Comparison of ENCODE assay signal across 11 mouse cellular contexts in the genomic region with DNA sequence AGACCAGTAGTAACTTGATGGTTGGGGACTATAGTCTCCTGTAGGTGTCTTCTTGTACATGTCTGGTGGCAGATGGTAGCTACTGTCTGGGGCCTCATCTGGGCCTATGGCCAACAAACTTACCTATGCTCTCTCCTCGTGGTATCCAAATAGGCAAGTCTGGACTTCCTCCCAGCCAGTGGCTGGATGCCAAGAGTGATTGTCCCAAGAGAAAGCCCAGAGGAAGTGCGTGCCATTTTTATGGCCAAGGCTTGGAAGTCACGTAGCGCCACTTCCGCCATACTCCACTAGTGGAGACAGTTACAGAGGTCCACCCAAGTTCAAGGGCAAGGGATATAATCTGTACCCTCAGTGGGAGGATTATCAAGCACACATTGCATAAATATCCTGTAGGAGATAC. TPM values are rescaled to one million over a fixed set of nuclear protein-coding genes. Genes with fewer than 3 reads are reported as not detected.
DNase-seq lines count a peak whose midpoint lies in the region; ATAC-seq and TF ChIP-seq lines count a peak whose summit lies in the region.
"Had no signal": no experiment of that assay in that cellular context is flagged by ENCODE, and none has a peak within 500 bp of the region (broad histone marks: within the 10 kb centered on the region; RNA-seq: fewer than 3 reads in every experiment).

No protein-coding gene starts in this region.

- no peak for ATAC-seq in kidney, embryonic 14.5 days (ENCODE audit: low FRiP score, low TSS enrichment)
- ATAC-seq in lung, postnatal 0 days = peak; percentile 48
- ATAC-seq in monocyte, adult 5-6 weeks (replicated peaks; ENCODE audit: insufficient number of reproducible peaks, low FRiP score, low TSS enrichment, poor library complexity, severe bottlenecking) = no peak
- no peak for ATAC-seq in hindbrain, embryonic 13.5 days (ENCODE audit: low FRiP score)

- no peaks in the 10 kb centered on the region for H3K36me3 ChIP-seq in kidney, embryonic 14.5 days (ENCODE audit: control insufficient read depth, insufficient read depth, low read length)
- no peaks in the 10 kb centered on the region for H3K36me3 ChIP-seq in lung, postnatal 0 days (ENCODE audit: insufficient read depth, low read length)
- H3K36me3 ChIP-seq in hindbrain, embryonic 13.5 days = 0 out of 2 replicates have a peak, but pooled peaks cover 4% of the 10 kb centered on the region
- H3K36me3 ChIP-seq: limb, embryonic 13.5 days; midbrain, embryonic 10.5 days had no signal

- no peak overlapping the region for H3K4me2 ChIP-seq in kidney, embryonic 14.5 days (replicated peaks; ENCODE audit: low read depth, low read length)
- no peak overlapping the region for H3K4me2 ChIP-seq in lung, postnatal 0 days (replicated peaks; ENCODE audit: low read depth, low read length)
- H3K4me2 ChIP-seq in hindbrain, embryonic 13.5 days = no peak overlapping the region
- H3K4me2 ChIP-seq: limb, embryonic 13.5 days had no signal

- no peak overlapping the region for H3K9ac ChIP-seq in kidney, embryonic 14.5 days (ENCODE audit: low read depth, low read length)
- no peak overlapping the region for H3K9ac ChIP-seq in lung, postnatal 0 days (replicated peaks; ENCODE audit: low read depth)
- no peak overlapping the region for H3K9ac ChIP-seq in hindbrain, embryonic 13.5 days
- H3K9ac ChIP-seq: limb, embryonic 13.5 days had no signal

- 69% methylated on average over 5 of the region's 5 CpGs for WGBS in kidney, embryonic 14.5 days
- WGBS in lung, postnatal 0 days = 51% methylated on average over 5 of the region's 5 CpGs
- WGBS in hindbrain, embryonic 13.5 days = 85% methylated on average over 5 of the region's 5 CpGs

- H3K27me3 ChIP-seq in kidney, embryonic 14.5 days (ENCODE audit: control insufficient read depth, insufficient read depth, low read length) = no peaks in the 10 kb centered on the region
- no peaks in the 10 kb centered on the region for H3K27me3 ChIP-seq in lung, postnatal 0 days (replicated peaks; ENCODE audit: insufficient read depth, low read length)
- no peaks in the 10 kb centered on the region for H3K27me3 ChIP-seq in hindbrain, embryonic 13.5 days
- H3K27me3 ChIP-seq: limb, embryonic 13.5 days had no signal

- no peak for TF ChIP-seq POLR2A in brain, embryonic 14.5 days (IDR thresholded peaks at IDR 0.05; ENCODE audit: borderline replicate concordance, extremely low read depth, insufficient read depth, insufficient read length, poor library complexity, severe bottlenecking)

- no peak overlapping the region for H3K4me3 ChIP-seq in kidney, embryonic 14.5 days (ENCODE audit: low read length)
- no peak overlapping the region for H3K4me3 ChIP-seq in lung, postnatal 0 days (ENCODE audit: low read depth, low read length)
- no peak overlapping the region for H3K4me3 ChIP-seq in hindbrain, embryonic 13.5 days
- H3K4me3 ChIP-seq: limb, embryonic 13.5 days; midbrain, embryonic 10.5 days had no signal

- H3K4me1 ChIP-seq in kidney, embryonic 14.5 days (ENCODE audit: control insufficient read depth, insufficient read depth, low read length) = no peaks in the 10 kb centered on the region
- H3K4me1 ChIP-seq in lung, postnatal 0 days (ENCODE audit: insufficient read depth, low read depth, low read length) = peaks cover 19% of the 10 kb centered on the region; the same call in 1 of the 2 replicates
- H3K4me1 ChIP-seq in hindbrain, embryonic 13.5 days (replicated peaks) = no peaks in the 10 kb centered on the region
- H3K4me1 ChIP-seq: limb, embryonic 13.5 days had no signal

- TF ChIP-seq EP300 in lung, postnatal 0 days (IDR thresholded peaks at IDR 0.05) = peak; percentile 73

- no peak overlapping the region for H3K27ac ChIP-seq in kidney, embryonic 14.5 days (ENCODE audit: low read depth, low read length)
- H3K27ac ChIP-seq in lung, postnatal 0 days (ENCODE audit: low read length) = no peak overlapping the region
- no peak overlapping the region for H3K27ac ChIP-seq in hindbrain, embryonic 13.5 days
- H3K27ac ChIP-seq: limb, embryonic 13.5 days; midbrain, embryonic 10.5 days had no signal

- TF ChIP-seq CTCF in brain, embryonic 14.5 days (IDR thresholded peaks at IDR 0.05; ENCODE audit: borderline replicate concordance, extremely low read depth, insufficient read depth, insufficient read length) = no peak
- TF ChIP-seq CTCF in lung, postnatal 0 days (IDR thresholded peaks at IDR 0.05) = no peak

- DNase-seq in kidney, adult 11 months = peak; percentile 62
- peak; percentile 17 for DNase-seq in brain, embryonic 14.5 days (ENCODE audit: low read depth)
- DNase-seq in heart, postnatal 4 days = peak; percentile 60
- peak; percentile 27 for DNase-seq in lung, postnatal 0 days (ENCODE audit: low spot score)
- DNase-seq in Muller cell, postnatal 12 days (ENCODE audit: inconsistent ontology term) = no peak
- DNase-seq: cerebellum, adult 9-10 months had no signal

- H3K9me3 ChIP-seq in kidney, embryonic 14.5 days (ENCODE audit: control insufficient read depth, low read length) = no peaks in the 10 kb centered on the region
- H3K9me3 ChIP-seq in lung, postnatal 0 days (ENCODE audit: low read length) = no peaks in the 10 kb centered on the region
- no peaks in the 10 kb centered on the region for H3K9me3 ChIP-seq in hindbrain, embryonic 13.5 days
- H3K9me3 ChIP-seq: limb, embryonic 13.5 days; midbrain, embryonic 10.5 days had no signal

RNA-seq across cellular contexts. Expression of gene Nr2c2, which starts 49.9 kb away (rescaled TPM):
- polyA plus RNA-seq in kidney, embryonic 14.5 days (2014; fragmentation: Nextera tagmentation; extraction: Ambion mirVana) = 19.4 and 25.4 TPM in 2 replicates
- polyA plus RNA-seq in brain, embryonic 14.5 days (2012; rRNA removed) = 38.3 and 44.6 TPM in 2 replicates
- 10 to 100 TPM; 43.6 to 46.4 TPM for total RNA-seq in heart, postnatal 4 days (2021)
- 14.7 and 15.7 TPM in 2 replicates for polyA plus RNA-seq in lung, postnatal 0 days (2015; fragmentation: Nextera tagmentation; extraction: Ambion mirVana)
- 62.5 to 89.1 TPM (median 62.9 TPM) in 3 replicates for total RNA-seq in monocyte, adult 5-6 weeks (2017)
- 22.9 and 23.7 TPM in 2 replicates for polyA plus RNA-seq in hindbrain, embryonic 13.5 days (2015; fragmentation: Nextera tagmentation; extraction: Ambion mirVana)
